Mouse (Mus musculus): ENCODE measurements around the gene Araf. TPM values are rescaled to one million over a fixed set of nuclear protein-coding genes. Genes with fewer than 3 reads are reported as not detected.

The Araf gene
- polyA plus RNA-seq, 1 experiment from 2014 or later, result 97.1 TPM

DNA sequence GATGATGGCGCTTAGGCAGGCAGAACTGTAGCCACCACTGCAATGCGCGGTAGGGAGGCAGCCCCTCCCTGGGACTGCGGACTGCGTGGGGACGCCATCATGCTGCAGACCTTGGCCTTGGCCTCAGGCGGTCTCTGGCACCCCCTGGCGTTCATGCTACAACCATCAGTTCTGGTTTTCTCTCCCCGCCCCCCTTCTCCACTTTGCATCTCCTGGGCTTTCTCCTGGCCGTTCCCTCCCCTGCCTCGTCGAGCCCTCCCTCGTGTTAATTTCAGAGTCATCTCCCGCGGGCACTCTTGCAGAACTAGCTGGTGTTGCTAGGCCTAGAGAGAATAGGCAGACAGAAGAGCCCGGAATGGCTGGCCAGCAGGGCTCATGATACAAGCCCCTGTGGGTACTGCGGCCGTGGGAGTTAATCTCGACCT is 21.6 kb downstream of the Araf start:
- Histone ChIP-seq H3K4me2 (ENCODE audit: low read depth, low read length, severe bottlenecking) (peak overlapping the region; percentile 34; the same call in 1 of the 2 replicates), H3K36me3 (ENCODE audit: control insufficient read depth, insufficient read depth, low read length) (no peaks in the 10 kb centered on the region), H3K27me3 (ENCODE audit: control insufficient read depth, insufficient read depth, low read length) (no peaks in the 10 kb centered on the region), H3K4me3 (ENCODE audit: low read depth, low read length) (peak overlapping the region; percentile 10; the same call in 1 of the 2 replicates), H3K4me1 (replicated peaks; ENCODE audit: control insufficient read depth, insufficient read depth, low read length) (no peaks in the 10 kb centered on the region), H3K27ac (ENCODE audit: low read depth, low read length) (no peak overlapping the region), H3K9ac (ENCODE audit: low read length) (no peak overlapping the region), H3K9me3 (ENCODE audit: control insufficient read depth, low read length) (no peaks in the 10 kb centered on the region)
- ATAC-seq (replicated peaks; ENCODE audit: low FRiP score) (peak; percentile 90), DNase-seq (ENCODE audit: low spot score) (peak; percentile 85)
- 25% methylated on average over 19 of the region's 19 CpGs for WGBS

DNA sequence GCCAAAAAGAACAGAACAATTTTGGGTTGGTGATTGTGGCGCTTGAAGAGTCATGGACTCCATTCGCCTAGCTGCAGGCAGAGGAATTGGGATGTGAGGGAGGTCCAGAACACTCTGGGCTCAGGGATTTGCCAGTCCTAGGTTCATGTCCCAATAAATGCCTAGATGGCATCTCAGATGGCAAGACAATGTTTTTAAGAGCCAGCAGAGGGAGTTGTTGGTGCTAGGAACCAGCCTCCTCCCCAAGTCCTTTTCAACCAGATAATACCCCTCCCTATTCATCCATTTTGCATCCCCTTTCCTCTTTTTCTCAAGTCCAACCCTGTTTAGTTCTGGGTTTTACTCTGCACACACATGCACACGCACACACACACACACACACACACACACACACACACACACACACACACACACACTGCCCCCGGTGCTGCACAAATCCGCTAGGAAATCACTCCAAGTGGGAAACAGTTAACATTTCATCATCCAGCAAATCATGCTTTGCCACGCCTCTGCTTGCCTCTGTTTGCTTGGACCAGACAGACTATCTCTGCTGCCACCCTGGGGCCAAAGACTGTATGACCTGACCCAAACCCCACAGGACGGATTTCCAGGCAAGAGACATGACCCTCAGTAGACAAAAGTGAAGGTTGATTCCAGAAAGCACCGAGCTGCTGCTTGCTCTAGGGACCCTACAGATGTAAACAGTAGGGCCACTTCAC is 22.3 kb downstream of the Araf start:
- Histone ChIP-seq H3K27ac (ENCODE audit: low read depth, low read length) (no peak overlapping the region), H3K4me3 (ENCODE audit: low read depth, low read length) (no peak overlapping the region; the same call in 1 of the 2 replicates), H3K4me1 (replicated peaks; ENCODE audit: control insufficient read depth, insufficient read depth, low read length) (no peaks in the 10 kb centered on the region), H3K9me3 (ENCODE audit: control insufficient read depth, low read length) (no peaks in the 10 kb centered on the region), H3K9ac (ENCODE audit: low read length) (no peak overlapping the region), H3K27me3 (ENCODE audit: control insufficient read depth, insufficient read depth, low read length) (no peaks in the 10 kb centered on the region), H3K36me3 (ENCODE audit: control insufficient read depth, insufficient read depth, low read length) (no peaks in the 10 kb centered on the region), H3K4me2 (ENCODE audit: low read depth, low read length, severe bottlenecking) (no peak overlapping the region)
- ATAC-seq (replicated peaks; ENCODE audit: low FRiP score) (peak; percentile 46), DNase-seq (ENCODE audit: low spot score) (peak; percentile 51)
- WGBS, result 46% methylated on average over 8 of the region's 8 CpGs

DNA sequence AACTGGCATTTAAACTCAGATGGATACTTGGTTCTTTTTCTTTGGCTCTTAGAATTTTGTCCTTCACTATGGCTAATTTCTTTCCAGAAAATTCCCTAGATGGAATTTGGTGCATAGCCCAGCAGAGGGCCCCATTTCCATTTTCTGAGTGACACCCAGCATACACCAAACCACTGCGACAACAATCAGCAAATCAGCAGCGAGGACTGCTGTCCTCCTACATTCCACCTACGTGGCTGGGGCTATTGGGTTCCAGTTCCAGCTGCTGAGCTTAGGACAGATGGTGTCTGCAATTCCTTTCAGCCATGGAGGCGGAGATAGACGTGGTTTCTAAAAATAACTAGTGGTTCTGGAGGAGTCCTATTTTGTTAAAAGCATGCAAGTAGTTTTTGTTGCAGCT is 31.3 kb downstream of the Araf start:
- WGBS, result 41% methylated on average over 5 of the region's 5 CpGs
- H3K4me2 ChIP-seq (ENCODE audit: low read depth, low read length, severe bottlenecking), result no peak overlapping the region
- no peak overlapping the region for H3K27ac ChIP-seq (ENCODE audit: low read depth, low read length)
- no peaks in the 10 kb centered on the region for H3K9me3 ChIP-seq (ENCODE audit: control insufficient read depth, low read length)
- no peak for DNase-seq (ENCODE audit: low spot score)
- ATAC-seq (replicated peaks; ENCODE audit: low FRiP score), result no peak
- H3K27me3 ChIP-seq (ENCODE audit: control insufficient read depth, insufficient read depth, low read length), result no peaks in the 10 kb centered on the region
- no peaks in the 10 kb centered on the region for H3K36me3 ChIP-seq (ENCODE audit: control insufficient read depth, insufficient read depth, low read length)
- no peak overlapping the region for H3K4me3 ChIP-seq (ENCODE audit: low read depth, low read length)
- no peaks in the 10 kb centered on the region for H3K4me1 ChIP-seq (replicated peaks; ENCODE audit: control insufficient read depth, insufficient read depth, low read length)
- H3K9ac ChIP-seq (ENCODE audit: low read length), result no peak overlapping the region

DNA sequence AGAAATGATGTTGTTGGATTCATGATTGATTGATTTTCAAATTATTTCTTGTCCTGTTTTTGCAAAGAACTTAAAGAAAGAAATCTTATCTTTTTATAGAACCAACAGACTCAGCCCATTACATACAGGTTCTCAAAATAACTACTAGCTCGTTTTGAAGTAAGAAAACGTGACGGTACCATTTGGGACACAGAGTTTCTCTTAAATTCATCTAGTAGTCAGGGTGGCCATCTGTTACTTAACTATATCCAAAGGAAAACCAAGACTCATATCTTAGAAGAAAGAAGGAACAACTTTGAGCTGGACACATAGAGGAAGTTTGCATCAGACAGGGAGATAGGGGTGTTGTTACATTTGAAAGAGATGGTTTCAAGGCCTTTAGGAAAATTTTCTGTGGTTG is 49.6 kb downstream of the Araf start:
- Histone ChIP-seq H3K27ac (ENCODE audit: low read depth, low read length) (no peak overlapping the region), H3K36me3 (ENCODE audit: control insufficient read depth, insufficient read depth, low read length) (no peaks in the 10 kb centered on the region; the same call in 1 of the 2 replicates), H3K9ac (ENCODE audit: low read length) (no peak overlapping the region), H3K4me1 (replicated peaks; ENCODE audit: control insufficient read depth, insufficient read depth, low read length) (no peaks in the 10 kb centered on the region), H3K9me3 (ENCODE audit: control insufficient read depth, low read length) (no peaks in the 10 kb centered on the region), H3K4me2 (ENCODE audit: low read depth, low read length, severe bottlenecking) (no peak overlapping the region), H3K4me3 (ENCODE audit: low read depth, low read length) (no peak overlapping the region), H3K27me3 (ENCODE audit: control insufficient read depth, insufficient read depth, low read length) (no peaks in the 10 kb centered on the region)
- no peak for DNase-seq (ENCODE audit: low spot score)
- WGBS, result 94% methylated on average over 3 of the region's 3 CpGs
- no peak for ATAC-seq (replicated peaks; ENCODE audit: low FRiP score)

DNA sequence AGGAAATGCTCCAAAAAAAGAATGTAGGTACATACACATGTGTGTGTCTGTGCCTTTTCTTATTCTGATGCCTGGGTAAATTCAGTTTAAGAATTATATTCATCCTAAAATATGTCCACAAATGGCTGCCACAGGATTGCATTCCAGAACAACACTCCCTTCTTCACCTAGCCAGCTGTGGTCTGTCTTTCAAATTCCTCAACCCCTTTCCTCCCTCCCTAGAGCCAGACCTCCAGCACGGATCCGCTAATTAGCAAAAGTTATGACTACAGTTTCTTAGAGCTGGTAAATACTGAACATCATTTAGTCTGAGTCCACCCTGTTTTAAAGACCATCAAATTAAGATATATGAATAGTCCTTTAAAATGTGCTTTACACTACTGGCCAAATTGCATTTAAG is 50.2 kb downstream of the Araf start:
- ATAC-seq (replicated peaks; ENCODE audit: low FRiP score), result peak; percentile 50; the same call in 1 of the 2 replicates
- H3K4me2 ChIP-seq (ENCODE audit: low read depth, low read length, severe bottlenecking), result peak overlapping the region; percentile 34
- no peaks in the 10 kb centered on the region for H3K9me3 ChIP-seq (ENCODE audit: control insufficient read depth, low read length)
- H3K4me3 ChIP-seq (ENCODE audit: low read depth, low read length), result no peak overlapping the region
- H3K9ac ChIP-seq (ENCODE audit: low read length), result no peak overlapping the region; the same call in 1 of the 2 replicates
- no peak for DNase-seq (ENCODE audit: low spot score)
- H3K27ac ChIP-seq (ENCODE audit: low read depth, low read length), result no peak overlapping the region
- no peaks in the 10 kb centered on the region; the same call in 1 of the 2 replicates for H3K36me3 ChIP-seq (ENCODE audit: control insufficient read depth, insufficient read depth, low read length)
- no peaks in the 10 kb centered on the region for H3K4me1 ChIP-seq (replicated peaks; ENCODE audit: control insufficient read depth, insufficient read depth, low read length)
- 29% methylated on average over 2 of the region's 2 CpGs for WGBS
- H3K27me3 ChIP-seq (ENCODE audit: control insufficient read depth, insufficient read depth, low read length), result no peaks in the 10 kb centered on the region

DNA sequence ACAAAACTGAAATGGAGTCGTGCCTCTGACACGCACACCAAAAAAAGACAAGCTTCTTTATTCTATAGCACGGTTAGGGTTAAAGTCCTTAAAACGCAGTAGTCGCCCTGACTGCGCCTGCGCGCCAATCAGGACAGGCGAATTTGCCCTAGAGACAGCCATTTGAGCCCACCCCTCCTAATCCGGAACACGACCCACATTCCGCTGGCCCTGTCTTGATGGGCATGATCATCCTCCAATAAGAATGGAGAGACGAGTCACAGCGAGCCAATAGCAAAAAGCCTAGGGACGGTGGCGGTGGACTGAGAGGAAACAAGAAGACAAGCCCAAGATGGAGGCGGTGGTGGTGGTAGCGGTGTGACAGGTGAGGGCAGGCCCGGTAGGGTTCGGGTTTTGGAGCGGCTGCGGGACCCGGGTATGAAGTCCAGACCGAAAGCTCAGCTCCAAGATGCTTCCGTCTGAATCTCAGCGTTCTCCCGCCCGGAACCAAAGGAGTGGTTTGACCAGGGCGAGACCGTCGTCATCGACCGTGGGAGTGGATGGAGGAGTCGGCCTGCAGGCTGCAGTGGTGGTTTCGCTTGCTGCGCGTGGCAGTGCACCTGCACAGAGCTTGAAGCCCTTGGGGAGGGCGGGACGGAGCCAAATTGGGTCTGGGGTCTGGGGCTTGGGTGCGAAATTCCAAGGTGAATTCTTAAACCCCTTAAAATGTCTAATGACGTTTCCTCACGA is 50.8 kb downstream of the Araf start:
- no peaks in the 10 kb centered on the region for H3K9me3 ChIP-seq (ENCODE audit: control insufficient read depth, low read length)
- ATAC-seq (replicated peaks; ENCODE audit: low FRiP score), result peak; percentile 98
- 14% methylated on average over 42 of the region's 42 CpGs for WGBS
- H3K27me3 ChIP-seq (ENCODE audit: control insufficient read depth, insufficient read depth, low read length), result no peaks in the 10 kb centered on the region
- no peak overlapping the region for H3K27ac ChIP-seq (ENCODE audit: low read depth, low read length)
- no peaks in the 10 kb centered on the region; the same call in 1 of the 2 replicates for H3K36me3 ChIP-seq (ENCODE audit: control insufficient read depth, insufficient read depth, low read length)
- peak overlapping the region; percentile 64 for H3K9ac ChIP-seq (ENCODE audit: low read length)
- no peaks in the 10 kb centered on the region for H3K4me1 ChIP-seq (replicated peaks; ENCODE audit: control insufficient read depth, insufficient read depth, low read length)
- H3K4me3 ChIP-seq (ENCODE audit: low read depth, low read length), result peak overlapping the region; percentile 56
- H3K4me2 ChIP-seq (ENCODE audit: low read depth, low read length, severe bottlenecking), result peak overlapping the region; percentile 61
- peak; percentile 89 for DNase-seq (ENCODE audit: low spot score)

DNA sequence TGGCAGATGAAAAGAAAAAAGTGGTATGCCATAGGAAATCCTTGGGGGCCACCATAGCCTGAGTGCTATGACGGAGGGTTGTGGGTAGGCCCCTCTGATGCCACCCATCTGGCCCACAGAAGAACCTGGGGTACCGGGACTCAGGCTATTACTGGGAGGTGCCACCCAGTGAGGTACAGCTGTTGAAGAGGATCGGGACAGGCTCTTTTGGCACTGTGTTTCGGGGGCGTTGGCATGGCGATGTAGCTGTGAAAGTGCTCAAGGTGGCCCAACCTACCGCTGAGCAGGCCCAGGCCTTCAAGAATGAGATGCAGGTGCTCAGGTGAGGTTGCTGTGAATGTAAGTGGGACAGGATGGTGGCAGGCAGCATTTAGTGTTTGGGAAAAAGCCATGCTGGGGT is 56.2 kb downstream of the Araf start:
- no peak overlapping the region for H3K9ac ChIP-seq (ENCODE audit: low read length)
- no peaks in the 10 kb centered on the region for H3K27me3 ChIP-seq (ENCODE audit: control insufficient read depth, insufficient read depth, low read length)
- H3K27ac ChIP-seq (ENCODE audit: low read depth, low read length), result no peak overlapping the region
- no peaks in the 10 kb centered on the region; the same call in 1 of the 2 replicates for H3K36me3 ChIP-seq (ENCODE audit: control insufficient read depth, insufficient read depth, low read length)
- H3K4me1 ChIP-seq (replicated peaks; ENCODE audit: control insufficient read depth, insufficient read depth, low read length), result no peaks in the 10 kb centered on the region
- H3K4me2 ChIP-seq (ENCODE audit: low read depth, low read length, severe bottlenecking), result no peak overlapping the region
- no peak for DNase-seq (ENCODE audit: low spot score)
- ATAC-seq (replicated peaks; ENCODE audit: low FRiP score), result no peak
- H3K4me3 ChIP-seq (ENCODE audit: low read depth, low read length), result no peak overlapping the region
- no peaks in the 10 kb centered on the region for H3K9me3 ChIP-seq (ENCODE audit: control insufficient read depth, low read length)
- WGBS, result 94% methylated on average over 7 of the region's 7 CpGs

DNA sequence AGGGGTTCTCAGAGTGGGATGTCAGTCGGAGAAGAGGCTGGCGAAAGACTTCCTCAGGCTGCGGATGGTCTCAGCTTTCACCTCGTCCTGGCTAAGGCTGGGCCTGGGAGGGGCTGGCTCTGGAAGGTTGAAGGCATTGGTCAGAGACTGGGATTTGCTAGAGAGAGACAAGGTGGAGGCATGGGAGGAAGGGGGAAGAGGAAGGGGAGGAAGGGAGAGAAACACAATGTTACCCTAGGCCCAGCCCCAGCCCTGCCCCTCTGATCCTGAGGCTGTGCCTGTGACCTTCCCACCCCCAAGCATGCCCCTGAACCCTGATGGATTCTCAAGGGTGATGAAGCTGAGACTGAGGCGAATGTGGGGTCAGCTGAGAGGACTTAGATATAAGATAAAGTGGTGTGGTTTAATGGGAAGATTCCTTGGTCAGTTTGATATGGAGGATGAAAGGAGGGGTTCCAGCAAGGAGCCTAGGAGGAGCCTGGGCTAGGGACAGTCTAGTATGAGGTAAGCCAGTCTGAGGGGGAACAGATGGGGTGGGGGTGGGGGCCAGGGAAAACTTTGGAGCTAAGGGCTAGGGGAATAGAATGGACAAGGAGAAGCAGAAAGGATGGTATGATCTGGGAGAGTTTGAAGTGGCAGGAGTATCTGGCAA is 64.0 kb downstream of the Araf start:
- no peak overlapping the region for H3K4me2 ChIP-seq (ENCODE audit: low read depth, low read length, severe bottlenecking)
- H3K4me3 ChIP-seq (ENCODE audit: low read depth, low read length), result no peak overlapping the region
- WGBS, result 54% methylated on average over 5 of the region's 5 CpGs
- DNase-seq (ENCODE audit: low spot score) (no peak), ATAC-seq (replicated peaks; ENCODE audit: low FRiP score) (no peak)
- no peak overlapping the region for H3K27ac ChIP-seq (ENCODE audit: low read depth, low read length)
- no peaks in the 10 kb centered on the region for H3K27me3 ChIP-seq (ENCODE audit: control insufficient read depth, insufficient read depth, low read length)
- no peaks in the 10 kb centered on the region; the same call in 1 of the 2 replicates for H3K36me3 ChIP-seq (ENCODE audit: control insufficient read depth, insufficient read depth, low read length)
- no peaks in the 10 kb centered on the region for H3K9me3 ChIP-seq (ENCODE audit: control insufficient read depth, low read length)
- no peak overlapping the region for H3K9ac ChIP-seq (ENCODE audit: low read length)
- no peaks in the 10 kb centered on the region for H3K4me1 ChIP-seq (replicated peaks; ENCODE audit: control insufficient read depth, insufficient read depth, low read length)
